Mouse (Mus musculus) embryonic facial prominence, embryonic 11.5 days (tissue): Measurements from ENCODE around the gene Aco1. TPM values are rescaled to one million over a fixed set of nuclear protein-coding genes. Genes with fewer than 3 reads are reported as not detected.
"Not testable (repeated sequence)": the region's sequence is repeated elsewhere in the genome, so short reads cannot be mapped to it uniquely, and the experiment has no call there.

Source experiments
- ATAC-seq: fragments of 200-750 bp; cut with Nextera tagmentation; replicated peaks from 2 replicates; pipeline ENCODE4 v1.8.0; 2017; ENCODE audit warnings: low read depth; ENCODE audit not compliant: insufficient number of reproducible peaks, low FRiP score, low TSS enrichment
- DNase-seq: peaks from one replicate; pipeline ENCODE4 v3.0.0-alpha.2; 2015; ENCODE audit warnings: low spot score
- H3K27ac ChIP-seq: fragments of 300-500 bp; sonication (generic); replicated peaks from 2 replicates; pipeline ENCODE4 v1.5.1; 2014; ENCODE audit warnings: mild to moderate bottlenecking, low read depth, low read length, control low read depth
- H3K27me3 ChIP-seq: fragments of 300-500 bp; sonication (generic); 2 replicates; pipeline ENCODE4 v1.6.1; 2014; ENCODE audit warnings: mild to moderate bottlenecking, low read length, moderate library complexity, mixed read lengths; ENCODE audit not compliant: control insufficient read depth, insufficient read depth
- H3K36me3 ChIP-seq: fragments of 300-500 bp; sonication (generic); replicated peaks from 2 replicates; pipeline ENCODE4 v1.6.1; 2014; ENCODE audit warnings: low read depth, mild to moderate bottlenecking, low read length, moderate library complexity, mixed read lengths; ENCODE audit not compliant: control insufficient read depth, insufficient read depth
- H3K4me1 ChIP-seq: fragments of 300-500 bp; sonication (generic); 2 replicates; pipeline ENCODE4 v1.6.1; 2014; ENCODE audit warnings: low read length, mixed read lengths; ENCODE audit not compliant: control insufficient read depth, insufficient read depth
- H3K4me2 ChIP-seq: fragments of 300-500 bp; sonication (generic); 2 replicates; pipeline ENCODE4 v1.6.1; 2014; ENCODE audit warnings: low read depth, mild to moderate bottlenecking, control low read depth, low read length, moderate library complexity
- H3K4me3 ChIP-seq: fragments of 300-500 bp; sonication (generic); 2 replicates; pipeline ENCODE4 v1.5.1; 2014; ENCODE audit warnings: low read depth, low read length, control low read depth
- H3K9ac ChIP-seq: fragments of 300-500 bp; sonication (generic); replicated peaks from 2 replicates; pipeline ENCODE4 v1.6.1; 2014; ENCODE audit warnings: mild to moderate bottlenecking, control low read depth, low read length
- H3K9me3 ChIP-seq: fragments of 300-500 bp; sonication (generic); replicated peaks from 2 replicates; pipeline ENCODE4 v1.6.1; 2016; ENCODE audit warnings: mild to moderate bottlenecking, low read length, inconsistent platforms, mixed read lengths; ENCODE audit not compliant: control insufficient read depth
- WGBS: fragments of 180-500 bp; shearing (Covaris S2); extraction: QIAGEN DNeasy Blood & Tissue Kit; methylation state at CpG from one replicate; pipeline ENCODE4 v1.1.7; 2014; 5-methylcytosine and 5-hydroxymethylcytosine counted together
- polyA plus RNA-seq: library from polyadenylated mRNA; unstranded; fragments of >200 nt; fragmentation: Nextera tagmentation; extraction: Ambion mirVana; gene quantifications from 2 replicates; pipeline ENCODE4 v1.2.1, GENCODE M21; 2014

Gene Aco1
- 59.3 and 62.8 TPM in 2 replicates for polyA plus RNA-seq

- ATAC-seq (peak; percentile 98), DNase-seq (peak; percentile 95)
- under 1% methylated on average over 46 of the region's 46 CpGs for WGBS
- no peaks in the 10 kb centered on the region for H3K36me3 ChIP-seq
- peak within 1 kb of the TSS; percentile 81 for H3K9ac ChIP-seq
- H3K4me2 ChIP-seq = peak within 1 kb of the TSS; percentile 74
- H3K9me3 ChIP-seq = no peaks in the 10 kb centered on the region
- no peaks in the 10 kb centered on the region for H3K27me3 ChIP-seq
- H3K27ac ChIP-seq = peak within 1 kb of the TSS; percentile 20; the same call in 1 of the 2 replicates
- peak within 1 kb of the TSS; percentile 75 for H3K4me3 ChIP-seq
- H3K4me1 ChIP-seq = no peaks in the 10 kb centered on the region; the same call in 1 of the 2 replicates
Observed at GRCm38 (mm10) chr4:40142743-40143532, at the start of gene Aco1. Gene Aco1 (plus strand): TSS chr4:40143081.

GRCm38 (mm10) chr4:40094974-40095373 lies 47.9 kb upstream of the Aco1 start:
- Histone ChIP-seq H3K4me3 (no peak overlapping the region), H3K9me3 (no peaks in the 10 kb centered on the region), H3K9ac (no peak overlapping the region), H3K36me3 (no peaks in the 10 kb centered on the region), H3K4me1 (no peaks in the 10 kb centered on the region), H3K4me2 (no peak overlapping the region), H3K27me3 (no peaks in the 10 kb centered on the region), H3K27ac (no peak overlapping the region)
- ATAC-seq = no peak
- 83% methylated on average over 2 of the region's 2 CpGs for WGBS
- DNase-seq = no peak

GRCm38 (mm10) chr4:40102996-40103395 lies 39.9 kb upstream of the Aco1 start:
- Histone ChIP-seq H3K9ac (no peak overlapping the region), H3K4me3 (no peak overlapping the region), H3K27me3 (no peaks in the 10 kb centered on the region), H3K4me2 (no peak overlapping the region), H3K36me3 (no peaks in the 10 kb centered on the region), H3K4me1 (no peaks in the 10 kb centered on the region), H3K9me3 (no peaks in the 10 kb centered on the region), H3K27ac (no peak overlapping the region)
- no peak for ATAC-seq
- DNase-seq = no peak
- WGBS = 69% methylated on average over 1 of the region's 1 CpGs

- Histone ChIP-seq H3K9ac (no peak overlapping the region), H3K9me3 (no peaks in the 10 kb centered on the region), H3K36me3 (no peaks in the 10 kb centered on the region), H3K4me3 (no peak overlapping the region), H3K27me3 (no peaks in the 10 kb centered on the region), H3K4me1 (no peaks in the 10 kb centered on the region), H3K27ac (no peak overlapping the region), H3K4me2 (no peak overlapping the region)
- ATAC-seq (no peak), DNase-seq (no peak)
- 47% methylated on average over 8 of the region's 8 CpGs for WGBS
Observed at GRCm38 (mm10) chr4:40106004-40106536, 36.8 kb upstream of the Aco1 start.

- DNase-seq (no peak), ATAC-seq (no peak)
- no peaks in the 10 kb centered on the region for H3K9me3 ChIP-seq
- H3K4me2 ChIP-seq = no peak overlapping the region
- H3K9ac ChIP-seq = no peak overlapping the region
- no peaks in the 10 kb centered on the region for H3K27me3 ChIP-seq
- H3K36me3 ChIP-seq = no peaks in the 10 kb centered on the region
- no peaks in the 10 kb centered on the region for H3K4me1 ChIP-seq
- no peak overlapping the region for H3K27ac ChIP-seq
- H3K4me3 ChIP-seq = no peak overlapping the region
- 89% methylated on average over 4 of the region's 4 CpGs for WGBS
Observed at GRCm38 (mm10) chr4:40108030-40108429, 34.9 kb upstream of the Aco1 start.

- DNase-seq (no peak), ATAC-seq (no peak)
- H3K4me3 ChIP-seq = no peak overlapping the region
- H3K4me1 ChIP-seq = no peaks in the 10 kb centered on the region
- H3K9ac ChIP-seq = no peak overlapping the region
- H3K4me2 ChIP-seq = no peak overlapping the region
- no peaks in the 10 kb centered on the region for H3K9me3 ChIP-seq
- no peak overlapping the region for H3K27ac ChIP-seq
- no peaks in the 10 kb centered on the region for H3K36me3 ChIP-seq
- H3K27me3 ChIP-seq = no peaks in the 10 kb centered on the region
- WGBS = 87% methylated on average over 1 of the region's 1 CpGs
Observed at GRCm38 (mm10) chr4:40113173-40113572, 29.7 kb upstream of the Aco1 start.

- 78% methylated on average over 3 of the region's 3 CpGs for WGBS
- ATAC-seq = no peak
Observed at GRCm38 (mm10) chr4:40121221-40121620, 21.7 kb upstream of the Aco1 start.

GRCm38 (mm10) chr4:40122291-40122690 lies 20.6 kb upstream of the Aco1 start:
- H3K9ac ChIP-seq, DNase-seq, H3K4me3 ChIP-seq, H3K27ac ChIP-seq, H3K4me1 ChIP-seq, ATAC-seq, H3K9me3 ChIP-seq, H3K27me3 ChIP-seq, H3K36me3 ChIP-seq, H3K4me2 ChIP-seq: not testable (repeated sequence)
- 97% methylated on average over 1 of the region's 1 CpGs for WGBS

More at GRCm38 (mm10) chr4:40121221-40121620, 21.7 kb upstream of the Aco1 start:
- Histone ChIP-seq H3K36me3 (no peaks in the 10 kb centered on the region), H3K4me3 (no peak overlapping the region), H3K4me2 (no peak overlapping the region), H3K9me3 (no peaks in the 10 kb centered on the region), H3K4me1 (no peaks in the 10 kb centered on the region), H3K9ac (no peak overlapping the region), H3K27ac (no peak overlapping the region), H3K27me3 (no peaks in the 10 kb centered on the region)
- DNase-seq = no peak
